Mouse (Mus musculus): ENCODE data around the gene Dlgap4.

Gene Dlgap4

GRCm38 (mm10) chr2:156776907-156777306 is 163.4 kb downstream of the Dlgap4 start:
- 91% methylated on average over 2 of the region's 2 CpGs for WGBS

- 65% methylated on average over 7 of the region's 7 CpGs for WGBS
Measured at GRCm38 (mm10) chr2:156777326-156778004, 164.0 kb downstream of the Dlgap4 start.

- 86% methylated on average over 8 of the region's 8 CpGs for WGBS
Measured at GRCm38 (mm10) chr2:156778571-156778970, 165.1 kb downstream of the Dlgap4 start.

- 84% methylated on average over 5 of the region's 5 CpGs for WGBS
Measured at GRCm38 (mm10) chr2:156779036-156779435, 165.5 kb downstream of the Dlgap4 start.

- WGBS, result 62% methylated on average over 2 of the region's 2 CpGs
Measured at GRCm38 (mm10) chr2:156779488-156779887, 166.0 kb downstream of the Dlgap4 start.

GRCm38 (mm10) chr2:156780129-156780528 is 166.6 kb downstream of the Dlgap4 start:
- WGBS, result 85% methylated on average over 9 of the region's 9 CpGs

- WGBS, result 32% methylated on average over 17 of the region's 17 CpGs
Measured at GRCm38 (mm10) chr2:156780752-156781151, 167.2 kb downstream of the Dlgap4 start.

GRCm38 (mm10) chr2:156781281-156781680 is 167.8 kb downstream of the Dlgap4 start:
- WGBS, result 79% methylated on average over 4 of the region's 4 CpGs

GRCm38 (mm10) chr2:156781836-156782480 is 168.5 kb downstream of the Dlgap4 start:
- 72% methylated on average over 4 of the region's 4 CpGs for WGBS

GRCm38 (mm10) chr2:156782481-156783348 is 169.2 kb downstream of the Dlgap4 start:
- 88% methylated on average over 10 of the region's 10 CpGs for WGBS

- 86% methylated on average over 9 of the region's 9 CpGs for WGBS
Measured at GRCm38 (mm10) chr2:156783349-156783728, 169.8 kb downstream of the Dlgap4 start.

- 78% methylated on average over 7 of the region's 7 CpGs for WGBS
Measured at GRCm38 (mm10) chr2:156784016-156784585, 170.6 kb downstream of the Dlgap4 start.

- WGBS, result 88% methylated on average over 2 of the region's 2 CpGs
Measured at GRCm38 (mm10) chr2:156784891-156785290, 171.4 kb downstream of the Dlgap4 start.

- WGBS, result 87% methylated on average over 5 of the region's 5 CpGs
Measured at GRCm38 (mm10) chr2:156787090-156787775, 173.7 kb downstream of the Dlgap4 start.

GRCm38 (mm10) chr2:156787776-156788105 is 174.2 kb downstream of the Dlgap4 start:
- 34% methylated on average over 3 of the region's 3 CpGs for WGBS

GRCm38 (mm10) chr2:156788836-156789235 is 175.3 kb downstream of the Dlgap4 start:
- WGBS, result 76% methylated on average over 1 of the region's 1 CpGs

- 85% methylated on average over 1 of the region's 1 CpGs for WGBS
Measured at GRCm38 (mm10) chr2:156798516-156798915, 185.0 kb downstream of the Dlgap4 start.

- WGBS, result 62% methylated on average over 4 of the region's 4 CpGs
Measured at GRCm38 (mm10) chr2:156801045-156801444, 187.5 kb downstream of the Dlgap4 start.

- WGBS, result 49% methylated on average over 9 of the region's 9 CpGs
Measured at GRCm38 (mm10) chr2:156802116-156802515, 188.6 kb downstream of the Dlgap4 start.

GRCm38 (mm10) chr2:156803698-156804372 is 190.3 kb downstream of the Dlgap4 start:
- 74% methylated on average over 4 of the region's 4 CpGs for WGBS

GRCm38 (mm10) chr2:156804589-156804988 is 191.1 kb downstream of the Dlgap4 start:
- 88% methylated on average over 4 of the region's 4 CpGs for WGBS
